Mouse (Mus musculus) WW6 (cell line): Measurements from ENCODE around the gene Apbb1.
A peak's percentile ranks its signal among the peaks of the same experiment; 100 is the strongest.

Experiments used
- DNase-seq: peaks from one replicate; pipeline ENCODE4 v3.0.0-alpha.2; 2013; ENCODE audit warnings: low read depth, low spot score

The Apbb1 gene

DNA sequence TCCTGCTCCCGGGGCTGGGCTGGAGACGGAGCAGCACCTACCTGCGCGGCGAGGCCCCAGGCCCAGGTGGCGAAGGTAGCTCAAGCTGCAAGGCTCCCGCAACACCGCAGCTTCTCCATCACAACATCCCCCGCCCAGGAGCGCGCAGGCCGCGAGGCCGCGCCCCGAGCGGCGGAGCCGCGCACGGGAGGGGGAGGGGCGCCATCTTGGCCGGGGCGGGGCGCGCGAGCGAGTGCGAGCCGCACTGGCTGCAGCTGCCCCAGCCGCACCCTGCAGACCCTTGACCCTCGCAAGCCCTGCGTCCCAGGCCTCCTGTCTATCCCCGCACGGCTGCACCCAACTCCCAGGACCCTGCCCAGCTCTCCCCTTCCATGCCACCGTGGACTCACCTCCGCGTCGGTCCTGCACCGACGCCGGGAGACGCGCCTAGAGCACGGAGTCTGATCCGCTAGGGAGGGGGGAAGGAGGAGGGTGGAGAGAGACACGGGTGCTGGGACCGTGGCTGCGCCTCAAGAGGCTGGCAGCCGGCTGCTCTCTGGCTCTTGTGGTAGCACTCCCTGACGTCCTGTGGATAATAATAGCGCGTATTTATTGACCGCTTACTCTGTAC lies at the start of gene Apbb1:
Gene Apbb1 (minus strand): TSS at position 560 of the 610 bp plus-strand sequence.
- DNase-seq: peak; percentile 52

DNA sequence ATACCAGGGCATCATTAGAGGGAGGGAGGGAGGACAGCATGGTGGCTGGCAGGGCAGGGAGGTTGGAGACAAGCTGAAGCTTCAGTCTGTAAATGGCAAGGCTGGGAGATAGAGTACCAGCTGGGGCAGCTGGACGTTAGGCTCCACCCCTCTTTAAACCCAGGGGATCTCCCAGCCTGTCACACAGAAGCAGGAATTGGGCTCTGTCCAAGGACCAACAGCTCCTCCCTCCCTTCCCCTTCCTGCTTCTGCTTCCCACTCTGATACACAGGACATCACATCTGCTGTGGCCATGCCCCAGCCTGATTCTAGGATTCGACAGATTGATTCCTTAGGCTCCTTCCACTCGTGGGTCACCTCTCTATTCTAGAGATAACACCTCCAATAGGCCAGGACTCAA lies 47.2 kb upstream of the Apbb1 start:
- DNase-seq: no peak

DNA sequence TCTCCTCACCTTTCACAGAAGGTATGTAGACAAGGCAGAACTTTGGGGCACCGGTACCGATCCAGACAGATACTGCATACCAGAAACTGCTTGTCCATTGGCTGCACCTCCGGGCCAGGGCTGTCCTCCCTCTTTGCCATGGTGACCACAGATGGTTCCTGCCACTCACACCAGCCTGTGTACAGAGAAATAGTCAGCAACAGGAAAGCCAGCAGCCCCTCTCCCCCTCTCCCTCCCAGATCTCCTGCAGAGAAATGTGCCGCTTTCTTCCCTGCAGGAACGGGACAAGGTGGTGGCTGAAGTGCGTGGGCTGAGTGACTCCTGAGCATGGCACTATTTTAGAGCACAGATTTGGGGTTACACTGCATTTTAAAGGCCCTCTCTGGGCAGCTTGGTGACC lies 43.9 kb upstream of the Apbb1 start:
- DNase-seq: no peak

DNA sequence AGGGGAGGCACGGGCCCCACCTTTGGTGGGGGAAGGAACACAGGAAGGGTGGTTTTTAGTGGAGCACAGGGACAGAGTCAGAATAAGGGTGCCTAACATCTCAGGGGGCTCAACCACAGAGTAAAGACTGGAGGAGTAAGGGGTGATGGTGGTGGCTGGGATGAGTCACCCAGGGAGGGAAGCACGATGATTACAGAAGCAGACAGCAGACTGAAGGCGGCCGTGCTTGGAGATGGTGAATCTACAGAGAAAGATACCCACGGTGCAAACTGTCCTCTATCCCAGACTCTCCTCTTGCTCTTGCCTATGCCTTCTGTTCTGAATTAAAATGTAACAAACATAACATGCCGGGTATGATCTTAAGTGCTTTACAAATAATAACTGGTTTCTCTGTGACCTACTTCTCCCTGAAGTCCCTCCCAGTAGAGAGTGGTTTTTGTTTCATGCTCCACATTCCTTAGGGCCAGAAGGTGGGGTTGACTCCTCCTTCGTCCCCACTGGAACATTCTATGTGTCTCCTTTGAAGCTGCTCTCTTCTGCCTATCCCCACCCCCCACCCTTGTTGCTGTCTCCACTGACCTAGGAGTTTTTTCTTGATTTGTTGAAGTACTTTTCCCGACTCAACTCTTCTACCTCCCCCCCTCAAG lies 40.3 kb upstream of the Apbb1 start:
- DNase-seq: no peak

DNA sequence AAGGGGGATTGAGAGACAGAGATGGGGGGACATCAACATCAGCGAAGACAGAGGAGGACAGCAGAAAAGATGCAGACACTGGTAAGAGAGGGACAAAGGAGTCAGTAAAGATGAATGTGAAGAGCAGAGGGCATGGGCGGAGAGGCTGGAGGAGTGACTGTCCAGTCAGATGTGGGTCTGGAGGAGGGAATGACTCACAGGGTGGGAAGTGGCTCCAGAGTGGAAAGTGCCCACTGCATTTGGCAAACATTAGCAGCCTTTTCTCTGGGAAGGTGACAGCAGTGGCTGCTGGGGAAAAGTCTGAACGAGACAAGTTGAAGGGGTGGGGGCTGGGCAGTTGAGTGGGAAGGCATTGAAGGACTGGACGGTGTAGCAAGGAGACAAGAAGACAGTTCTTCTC lies 39.6 kb upstream of the Apbb1 start:
- DNase-seq: no peak

DNA sequence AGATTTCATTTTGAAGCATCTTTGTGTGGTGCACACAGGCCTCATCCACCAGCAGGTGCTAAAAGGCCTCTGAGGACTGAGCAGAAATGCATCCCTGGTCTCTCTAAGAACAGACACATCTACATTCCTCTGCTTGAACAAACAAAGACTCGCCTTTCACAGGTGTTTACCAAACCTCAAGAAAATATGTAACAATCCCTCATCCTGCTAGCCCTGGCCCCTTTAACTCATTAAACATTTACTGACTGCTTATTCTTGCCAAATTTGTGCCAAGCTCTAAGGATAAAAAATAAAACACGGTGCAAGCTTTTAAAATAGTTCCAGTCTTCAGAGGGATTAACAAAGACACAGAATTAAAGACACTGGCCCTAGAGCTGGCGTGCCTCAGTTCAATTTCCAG lies 38.2 kb upstream of the Apbb1 start:
- no peak for DNase-seq

DNA sequence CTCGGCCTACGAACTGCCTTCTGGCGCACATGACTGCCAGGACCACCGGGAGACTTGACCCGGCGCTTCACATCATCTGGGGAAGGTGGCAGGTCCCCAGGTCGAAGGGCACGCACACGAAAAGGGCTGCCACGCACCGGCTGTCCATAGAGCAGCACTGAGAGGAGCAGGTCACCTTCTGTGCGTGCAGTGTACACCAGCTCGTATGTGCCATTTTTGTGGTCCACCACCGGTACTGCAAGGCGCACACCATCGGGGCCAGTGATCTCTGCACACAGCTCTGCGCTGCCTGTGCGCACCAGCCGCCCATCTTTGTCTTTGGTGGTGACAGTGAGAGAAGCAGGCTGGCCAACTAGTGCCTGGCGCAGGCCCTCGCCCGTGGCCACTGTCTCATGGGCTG lies 36.4 kb upstream of the Apbb1 start:
- no peak for DNase-seq

DNA sequence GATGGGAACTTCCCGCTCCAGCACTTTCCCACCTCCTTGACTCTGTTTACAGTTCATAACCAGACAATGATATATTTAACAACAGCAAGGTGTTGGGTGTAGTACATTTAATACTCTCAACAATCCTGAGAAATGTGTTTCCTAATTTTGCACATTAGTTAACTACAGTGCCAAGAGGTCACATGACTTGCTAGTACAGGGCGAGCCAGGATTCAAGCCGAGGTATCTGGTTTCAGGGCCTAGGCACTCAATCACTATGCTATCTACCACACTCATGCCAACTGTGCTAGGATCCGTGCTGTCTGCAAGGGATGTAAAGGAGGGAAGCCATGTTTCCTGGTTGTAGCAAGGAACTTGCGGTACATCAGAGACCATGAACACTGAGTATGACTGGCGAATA lies 35.1 kb upstream of the Apbb1 start:
- DNase-seq: no peak

DNA sequence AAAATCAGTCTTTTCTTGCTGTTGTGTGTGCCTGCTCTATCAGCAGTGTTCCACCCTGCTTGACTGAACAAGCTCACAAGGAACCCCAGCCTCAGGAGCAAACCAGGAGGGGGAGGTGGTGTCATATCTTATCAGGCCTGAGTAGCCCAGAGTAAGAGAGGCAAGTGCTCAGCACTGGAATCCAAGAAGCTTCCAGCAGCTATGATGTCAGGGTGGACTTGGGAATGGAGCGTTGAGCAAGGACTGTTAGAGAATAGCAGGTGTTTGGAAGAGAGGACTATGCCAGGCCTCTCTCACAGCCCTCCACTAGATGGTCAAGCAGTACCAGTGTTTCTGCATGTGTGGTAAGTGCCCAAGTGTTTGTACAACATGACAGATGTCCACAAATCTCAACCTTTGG lies 34.3 kb upstream of the Apbb1 start:
- no peak for DNase-seq

DNA sequence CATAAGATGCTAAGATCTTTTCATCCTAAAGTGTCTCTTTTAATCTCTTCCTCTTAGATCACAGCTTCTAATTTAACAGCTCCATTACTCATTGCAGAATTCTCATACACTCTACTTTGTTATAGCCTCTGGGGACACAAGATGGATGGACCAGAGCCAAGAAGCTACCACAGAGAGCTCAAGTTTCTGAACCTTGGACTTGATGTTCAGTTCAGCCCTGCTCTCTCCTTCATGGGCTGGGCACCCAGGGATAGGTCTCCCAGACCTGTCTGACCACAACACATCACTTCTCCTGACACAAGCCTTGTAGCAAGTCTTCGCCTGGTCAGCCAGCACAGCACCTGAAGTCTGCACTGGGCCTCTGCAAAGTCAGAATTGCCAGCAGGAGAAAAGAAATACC lies 32.9 kb upstream of the Apbb1 start:
- no peak for DNase-seq

DNA sequence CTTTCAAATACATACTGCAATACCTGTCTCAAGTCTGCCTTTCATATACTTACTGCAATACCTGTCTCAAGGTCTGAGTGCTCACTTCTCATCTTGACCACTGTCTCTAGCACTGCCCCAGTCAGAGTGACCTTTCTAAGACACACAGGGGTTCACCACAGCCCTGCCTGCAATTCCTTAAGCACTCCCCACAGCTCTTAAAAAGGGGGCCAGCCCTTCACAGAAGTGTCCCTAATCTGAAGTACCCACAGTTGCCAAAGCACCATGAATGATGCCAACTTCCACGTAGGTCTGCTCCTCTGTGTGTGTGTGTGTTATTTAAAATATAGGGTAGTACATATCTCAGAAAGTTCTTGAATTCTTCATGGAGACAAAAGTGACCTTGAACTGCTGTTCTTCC lies 30.3 kb upstream of the Apbb1 start:
- no peak for DNase-seq

DNA sequence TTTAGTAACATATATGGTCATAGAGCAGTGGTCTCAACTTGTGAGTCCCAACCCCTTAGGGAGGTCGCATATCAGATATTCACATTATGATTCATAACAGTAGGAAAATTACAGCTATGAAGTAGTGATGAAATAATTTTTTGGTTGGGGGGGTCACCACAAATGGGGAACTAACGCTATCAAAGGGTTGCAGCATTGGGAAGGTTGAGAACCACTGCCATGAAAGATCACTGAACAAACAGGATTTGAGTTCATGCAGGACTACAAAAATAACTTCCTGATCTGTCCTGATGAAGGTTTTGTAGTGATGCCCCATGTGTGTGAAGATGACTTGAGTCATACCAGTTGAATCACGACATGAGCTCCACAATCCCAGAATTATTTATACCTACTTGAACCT lies 27.0 kb upstream of the Apbb1 start:
- no peak for DNase-seq

DNA sequence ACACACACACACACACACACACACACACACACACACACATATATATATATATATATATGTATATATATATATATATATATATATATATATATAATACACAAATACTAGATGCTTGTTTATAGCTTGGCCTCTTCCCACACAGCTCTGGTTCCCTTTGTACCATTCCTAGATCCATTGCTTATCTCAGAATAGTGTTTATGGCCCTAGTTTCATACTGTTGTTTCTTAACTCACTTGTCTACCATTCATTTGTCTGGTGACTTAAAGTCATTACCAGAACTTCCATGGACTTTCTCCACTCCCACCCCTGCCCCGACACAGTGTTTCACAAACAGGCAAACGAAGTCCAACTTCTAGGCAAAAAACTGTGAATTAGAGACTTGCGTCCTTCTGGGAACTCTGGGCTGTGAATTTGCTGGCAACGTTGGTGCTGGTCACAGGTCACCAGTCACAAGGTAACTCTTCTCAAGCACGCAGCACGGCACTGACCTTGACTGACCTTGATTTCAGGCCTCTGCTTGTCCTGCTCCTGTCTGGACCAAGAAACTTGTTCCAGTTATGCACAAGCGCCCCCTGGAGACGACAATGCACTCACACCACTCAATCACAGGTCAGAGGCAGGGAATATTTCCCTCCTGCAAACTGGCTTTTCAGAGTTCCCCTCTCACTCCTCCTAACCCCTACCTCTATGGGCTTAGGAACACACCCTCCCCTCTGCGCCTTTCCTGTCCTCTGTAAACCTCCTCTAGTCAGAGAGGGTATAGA lies 21.6 kb upstream of the Apbb1 start:
- DNase-seq: peak; percentile 38

DNA sequence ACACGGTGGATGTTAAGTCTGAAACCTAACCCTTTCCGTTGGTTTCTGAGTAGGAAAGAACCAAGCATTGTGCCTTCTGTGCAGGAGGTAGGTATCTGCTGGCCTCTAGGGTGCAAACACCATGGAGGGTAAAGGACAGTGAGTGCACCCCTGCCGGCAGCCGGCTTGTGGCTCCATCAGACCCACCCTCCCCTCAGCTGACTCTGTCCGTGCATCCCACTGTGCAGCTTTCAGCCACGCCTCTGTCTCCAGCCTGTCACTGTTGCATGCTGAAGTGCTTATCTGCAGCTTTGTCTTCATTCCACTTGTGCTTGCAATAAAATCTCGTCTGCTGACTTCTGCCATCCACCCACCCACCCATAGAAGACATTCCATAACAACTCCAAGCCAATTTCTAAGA lies 8.6 kb upstream of the Apbb1 start:
- DNase-seq: no peak

DNA sequence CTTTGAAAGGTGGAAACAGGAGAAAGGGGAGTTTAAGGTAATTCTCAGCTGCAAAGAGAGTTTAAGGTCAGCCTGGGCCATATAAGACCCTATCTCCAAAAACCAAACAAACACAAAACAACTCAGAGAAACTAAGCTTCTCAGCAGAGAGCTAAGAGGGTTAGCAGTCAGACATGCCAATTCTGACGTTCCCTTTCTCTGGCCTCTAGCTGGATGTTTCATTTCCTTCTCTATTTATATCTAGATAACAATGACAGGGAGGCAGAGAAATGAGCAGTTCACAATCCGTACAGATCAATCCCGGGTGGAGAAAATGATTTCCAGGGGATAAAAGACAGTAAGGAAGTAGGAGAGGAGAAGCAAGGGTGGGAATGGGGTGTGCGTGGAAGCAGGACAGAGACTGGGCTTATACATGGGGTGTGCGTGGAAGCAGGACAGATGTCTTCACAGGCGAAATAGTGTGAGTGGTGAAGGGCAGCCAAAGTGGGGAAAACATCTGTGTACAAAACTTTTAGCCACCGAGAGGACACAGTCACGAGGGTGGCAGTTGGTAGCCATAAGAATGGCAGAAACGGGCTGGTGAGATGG lies 7.0 kb upstream of the Apbb1 start:
- no peak for DNase-seq

DNA sequence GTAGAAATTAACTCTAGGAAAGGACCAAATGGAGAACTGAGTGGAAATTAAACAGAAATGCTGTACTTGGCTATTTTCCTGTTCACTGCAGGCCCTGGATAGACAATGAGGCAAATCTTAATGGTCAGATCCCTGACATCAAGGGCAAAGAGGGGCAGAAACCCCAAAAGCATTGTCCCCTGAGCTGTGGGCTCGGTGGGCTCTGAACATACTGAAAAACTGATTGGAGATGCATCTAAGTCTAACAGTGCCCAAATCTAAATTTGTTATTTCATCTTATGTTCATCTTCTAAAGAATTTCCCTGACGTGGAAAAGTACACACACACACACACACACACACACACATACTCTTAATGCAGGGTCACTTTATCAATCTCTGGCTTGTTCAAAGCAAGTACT lies 506 bp upstream of the Apbb1 start:
- no peak for DNase-seq

DNA sequence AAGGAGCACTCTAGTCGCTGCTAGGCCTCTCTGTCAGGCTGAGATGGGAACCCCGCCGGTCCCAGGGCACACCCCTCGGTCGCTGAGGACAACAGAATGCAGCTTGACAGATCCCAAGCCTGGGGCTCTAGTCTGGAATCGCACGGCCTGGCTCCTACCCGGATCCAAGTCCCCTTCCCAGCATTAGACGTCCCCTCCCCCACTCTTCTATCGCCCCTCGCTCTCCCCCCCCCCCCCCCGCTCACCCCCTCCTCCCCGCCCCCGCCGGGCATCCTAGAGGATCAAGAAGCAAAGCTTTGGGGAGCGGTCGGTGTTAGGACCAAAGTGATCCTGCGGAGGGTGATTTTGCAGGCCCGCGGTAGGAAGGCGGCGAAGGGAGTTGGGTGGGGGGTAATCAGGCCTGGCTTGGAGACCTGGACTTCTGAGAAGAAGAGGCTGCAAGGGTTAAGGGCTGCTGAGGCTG lies 795 bp downstream of the Apbb1 start:
- DNase-seq: no peak

DNA sequence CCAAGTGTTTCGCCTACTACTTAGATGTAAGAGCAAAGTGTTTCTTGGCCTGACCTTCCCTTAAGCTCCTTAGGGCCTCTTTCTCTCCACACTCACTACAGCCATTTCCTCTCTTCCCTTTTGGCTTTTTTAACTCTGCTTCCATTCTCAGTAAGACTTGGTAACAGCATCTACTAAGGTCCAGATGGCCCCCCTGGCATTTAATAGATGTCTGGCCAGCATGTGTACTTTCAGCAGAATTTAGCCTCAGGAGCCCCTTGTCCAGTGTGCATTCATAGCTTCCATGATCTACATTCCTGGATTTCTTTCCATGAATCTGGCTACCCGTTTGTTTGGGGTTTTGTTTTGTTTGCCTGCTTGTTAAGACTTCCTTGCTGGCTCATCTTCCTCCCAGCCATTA lies 3.0 kb downstream of the Apbb1 start:
- no peak for DNase-seq

DNA sequence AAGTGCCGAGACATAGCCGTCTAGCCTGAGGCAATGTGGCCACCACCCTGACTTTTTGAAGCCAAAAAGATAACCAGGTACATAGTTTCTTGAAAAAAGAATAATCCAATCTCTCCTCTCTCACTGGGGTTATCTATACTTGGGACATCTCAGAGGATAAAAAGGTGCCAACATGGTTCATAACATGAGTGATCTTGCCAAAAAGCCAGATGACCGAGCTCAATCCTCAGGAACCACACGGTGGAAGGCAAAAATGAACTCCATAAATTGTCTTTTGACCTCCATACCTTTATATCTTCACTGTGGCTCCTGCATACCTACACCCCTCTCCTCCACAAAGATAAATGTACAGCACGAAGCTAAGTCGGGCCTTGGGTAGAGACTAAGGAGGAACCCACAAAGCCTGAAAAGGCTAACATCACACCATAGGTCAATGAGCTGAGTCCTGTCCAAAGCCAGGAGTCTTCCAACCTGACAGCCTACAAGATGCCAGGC lies 4.0 kb downstream of the Apbb1 start:
- no peak for DNase-seq

DNA sequence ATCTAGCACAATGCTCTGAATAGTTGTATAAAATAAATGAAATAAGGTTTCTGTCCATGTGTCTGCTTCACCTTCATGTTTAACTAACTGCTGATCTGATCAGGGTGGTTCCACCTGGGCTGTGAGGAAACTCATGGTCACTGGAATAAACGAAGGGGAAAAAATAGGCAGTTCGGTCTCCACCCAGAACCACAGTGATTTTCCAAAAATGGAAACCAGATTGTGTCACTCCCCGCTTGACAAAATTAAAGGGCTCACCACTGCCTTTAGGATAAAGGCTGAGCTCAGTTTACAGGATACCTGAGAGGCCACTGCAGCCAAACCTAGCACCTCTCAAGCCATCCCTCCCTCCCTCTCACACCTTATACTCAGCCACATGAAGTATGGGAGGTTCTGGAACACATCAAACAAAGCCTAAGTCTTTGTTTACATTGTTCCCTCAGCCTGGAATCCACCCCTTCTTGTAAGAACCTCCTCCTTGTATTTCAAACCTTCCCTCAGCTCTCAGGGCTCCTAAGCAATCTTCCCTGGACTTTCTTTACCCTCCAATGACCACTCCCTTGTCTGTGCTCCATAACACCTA lies 5.2 kb downstream of the Apbb1 start:
- DNase-seq: no peak

DNA sequence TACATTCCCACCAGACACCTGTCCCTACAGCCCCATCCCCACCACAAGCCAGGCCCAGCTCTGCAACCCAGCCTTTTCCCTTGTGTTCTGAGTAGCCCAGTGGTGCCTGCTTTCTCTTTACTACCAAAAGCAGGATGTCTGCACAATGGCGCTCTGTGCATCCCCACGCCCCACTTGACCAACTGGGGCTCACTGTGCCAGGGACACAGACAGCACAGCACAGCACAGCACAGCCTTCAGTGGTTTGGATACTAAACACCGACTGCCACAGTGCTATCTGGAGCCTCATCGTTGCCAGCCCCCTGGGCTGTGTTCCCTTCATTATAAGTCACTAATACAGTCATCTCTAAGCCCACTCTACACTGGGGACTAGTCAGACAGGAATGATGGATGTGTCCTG lies 6.9 kb downstream of the Apbb1 start:
- no peak for DNase-seq

DNA sequence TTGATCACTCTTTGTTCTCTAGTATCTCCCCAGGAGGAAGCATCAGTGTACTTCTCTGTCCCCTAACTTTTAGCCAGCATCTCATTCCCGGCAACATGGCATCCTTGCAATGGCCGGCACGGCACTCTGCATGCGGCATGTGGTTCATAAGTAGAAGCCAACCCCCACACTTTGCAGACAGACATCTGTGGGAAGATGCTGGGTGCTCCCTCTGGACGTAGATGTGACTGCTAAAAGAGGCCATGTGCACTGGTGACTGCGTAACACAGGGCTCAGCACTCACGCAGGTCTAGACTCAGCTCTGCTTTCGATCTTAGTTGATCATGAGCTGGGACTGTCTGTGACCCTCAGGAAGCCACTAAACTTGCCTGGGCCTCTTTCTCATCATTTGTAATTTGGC lies 8.5 kb downstream of the Apbb1 start:
- DNase-seq: no peak
